Mouse (Mus musculus): ENCODE data around the gene 1700024P04Rik. TPM values are rescaled to one million over a fixed set of nuclear protein-coding genes. Genes with fewer than 3 reads are reported as not detected.
A peak's percentile ranks its signal among the peaks of the same experiment; 100 is the strongest.
"Not testable (repeated sequence)": the region's sequence is repeated elsewhere in the genome, so short reads cannot be mapped to it uniquely, and the experiment has no call there.

The 1700024P04Rik gene
- total RNA-seq (2021): not detected
- long read RNA-seq, experiment 1: 0 reads
- long read RNA-seq, experiment 2: 0 reads

DNA sequence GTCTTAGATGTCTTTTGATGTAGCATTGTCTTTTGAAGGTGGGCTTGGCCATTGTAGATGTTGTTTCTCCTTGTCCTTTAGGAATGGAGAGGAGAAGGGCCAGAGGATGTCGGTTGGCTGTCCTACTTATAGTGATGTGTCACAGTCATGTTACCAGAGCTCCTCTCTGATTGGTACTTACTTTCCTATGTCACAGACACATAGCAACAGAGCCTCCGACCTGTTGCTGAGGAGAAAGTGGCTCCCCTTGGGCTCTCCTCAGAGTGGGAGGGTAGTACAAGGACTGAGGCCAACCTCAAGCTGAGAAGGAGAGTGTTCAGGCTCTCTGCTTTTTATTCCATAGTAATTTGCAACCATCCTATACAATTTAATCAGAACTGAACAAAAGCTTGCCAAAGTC lies at the start of gene 1700024P04Rik:
TSS of gene 1700024P04Rik (minus strand) at position 101 of the 400 bp plus-strand sequence.
- DNase-seq: no peak

DNA sequence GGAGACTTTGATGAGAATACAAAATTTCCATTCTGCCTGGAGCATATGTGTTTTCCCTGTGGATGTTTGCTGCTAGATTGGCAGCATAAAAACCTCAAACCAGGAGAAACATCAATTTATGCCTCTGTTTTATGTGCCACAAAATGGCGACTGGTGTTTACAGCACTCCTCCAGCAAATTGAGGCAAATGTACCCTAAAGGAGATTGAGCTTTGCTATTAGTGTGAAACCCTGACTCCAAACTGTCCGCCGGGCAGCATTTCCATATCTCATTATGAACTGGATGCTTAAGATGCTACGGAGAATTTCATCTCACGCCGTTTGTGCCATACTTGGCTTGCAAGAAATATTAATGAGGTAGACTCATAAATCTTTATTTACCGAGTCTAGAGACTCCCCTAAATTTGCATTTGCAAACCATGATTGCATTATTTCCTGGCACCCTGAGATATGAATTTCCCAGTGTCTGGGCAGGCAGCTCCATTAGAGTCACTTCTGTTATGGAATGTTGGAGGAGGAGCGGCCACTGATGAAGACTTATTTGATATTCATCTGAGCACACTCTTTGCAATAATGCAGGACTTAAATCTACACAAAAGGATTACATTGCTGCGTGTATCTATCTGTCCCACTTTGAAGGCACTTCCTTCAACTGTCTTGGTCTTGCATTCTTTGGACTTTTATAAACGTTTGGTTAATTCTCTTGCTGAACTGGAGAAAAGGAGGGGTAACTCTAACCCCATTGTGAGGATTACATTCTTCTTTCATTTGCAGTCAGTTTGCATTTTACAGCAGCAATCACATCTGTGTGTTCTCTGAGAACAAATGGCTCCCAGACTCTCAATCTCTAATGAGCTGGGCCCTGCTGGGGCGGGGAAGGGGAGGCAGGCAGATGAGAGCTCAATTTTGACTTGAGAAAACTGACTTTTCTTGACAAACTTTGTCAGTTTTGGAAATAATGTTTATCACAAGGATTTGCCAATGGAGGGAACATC lies 47.2 kb upstream of the 1700024P04Rik start:
- DNase-seq: no peak

DNA sequence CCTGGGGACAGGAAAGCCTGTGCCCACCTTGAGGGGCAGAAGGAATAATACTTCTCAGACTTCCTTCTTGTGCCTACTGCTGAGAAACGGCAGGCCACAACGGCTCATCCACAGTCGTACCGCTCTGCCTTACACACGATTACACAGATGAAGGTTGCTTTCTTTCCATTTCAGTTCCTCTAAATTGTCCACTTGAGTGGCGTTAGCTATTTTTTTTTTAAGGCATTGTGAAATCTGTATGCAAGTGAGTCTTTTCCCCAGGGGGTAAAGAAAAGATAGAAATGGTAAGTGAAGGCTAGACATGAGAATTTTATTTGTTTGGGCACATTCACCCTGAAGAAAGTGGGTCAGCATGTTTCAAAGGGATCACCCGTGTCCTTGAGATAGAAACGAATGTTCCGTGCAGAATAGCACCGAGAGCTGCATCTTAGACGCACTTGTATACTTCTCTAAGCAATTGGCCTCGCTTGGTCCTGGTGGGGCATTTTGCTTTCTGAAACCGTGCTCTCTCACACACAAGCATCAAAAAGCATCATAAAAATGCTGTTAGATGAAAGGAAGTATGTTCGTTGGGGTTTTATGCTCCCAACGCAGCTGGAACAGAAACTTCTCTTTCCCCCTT lies 46.3 kb upstream of the 1700024P04Rik start:
- DNase-seq: no peak

DNA sequence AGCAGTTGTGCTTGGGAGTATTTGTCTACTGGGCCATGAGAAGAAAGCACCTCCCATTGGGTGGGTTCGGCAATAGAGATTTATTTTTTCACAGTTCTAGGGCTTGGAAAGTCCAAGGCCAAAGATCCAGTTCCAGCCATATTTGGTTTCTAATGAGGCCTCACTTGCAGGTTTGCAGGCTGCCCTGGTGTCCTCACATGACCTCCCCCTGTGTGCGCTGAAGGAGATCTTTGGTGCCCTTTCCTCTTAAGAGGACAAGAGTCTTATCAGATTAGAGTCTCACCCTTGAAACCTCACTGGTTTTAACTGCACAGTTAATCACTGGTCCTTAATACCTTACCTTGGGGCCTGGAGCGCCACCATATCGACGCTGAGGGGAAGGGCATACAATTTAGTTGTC lies 40.9 kb upstream of the 1700024P04Rik start:
- no peak for DNase-seq

DNA sequence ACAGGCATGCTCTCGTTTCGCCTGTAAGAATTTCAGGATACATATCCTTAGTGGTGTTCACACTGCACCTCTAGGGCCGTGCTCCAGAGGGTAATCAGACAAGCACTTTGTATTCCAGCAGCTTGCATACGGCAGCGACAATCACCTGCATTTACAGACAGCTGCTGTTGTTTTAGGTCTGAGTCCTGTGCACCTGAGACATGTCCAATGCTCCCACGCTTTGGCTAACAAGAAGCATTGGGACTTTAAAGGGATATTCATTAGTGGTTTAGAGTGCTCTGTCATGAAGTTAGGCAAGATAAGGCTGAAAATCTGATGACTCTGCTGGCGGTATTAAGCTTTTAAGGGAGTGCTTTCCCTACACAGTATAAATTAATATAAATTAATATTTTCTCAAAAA lies 37.7 kb upstream of the 1700024P04Rik start:
- DNase-seq: no peak

DNA sequence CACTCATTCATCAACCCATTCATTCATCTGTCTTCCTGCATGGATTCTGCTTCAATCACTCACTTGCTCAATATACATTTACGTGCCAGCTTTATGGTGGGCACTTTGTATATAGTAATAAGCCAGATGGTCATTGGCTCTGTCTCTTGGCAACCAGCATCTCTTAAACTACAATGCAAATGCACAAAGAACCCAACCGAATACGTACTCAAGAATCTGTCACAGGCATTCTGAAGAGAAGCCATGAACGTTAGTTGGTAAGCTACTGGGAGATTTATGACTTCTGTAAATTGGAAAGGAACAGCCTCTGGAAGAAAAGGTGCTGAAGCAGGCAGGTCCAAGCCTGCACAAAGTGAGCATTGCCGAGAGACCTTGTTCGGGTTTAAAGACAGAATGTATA lies 36.8 kb upstream of the 1700024P04Rik start:
- no peak for DNase-seq

DNA sequence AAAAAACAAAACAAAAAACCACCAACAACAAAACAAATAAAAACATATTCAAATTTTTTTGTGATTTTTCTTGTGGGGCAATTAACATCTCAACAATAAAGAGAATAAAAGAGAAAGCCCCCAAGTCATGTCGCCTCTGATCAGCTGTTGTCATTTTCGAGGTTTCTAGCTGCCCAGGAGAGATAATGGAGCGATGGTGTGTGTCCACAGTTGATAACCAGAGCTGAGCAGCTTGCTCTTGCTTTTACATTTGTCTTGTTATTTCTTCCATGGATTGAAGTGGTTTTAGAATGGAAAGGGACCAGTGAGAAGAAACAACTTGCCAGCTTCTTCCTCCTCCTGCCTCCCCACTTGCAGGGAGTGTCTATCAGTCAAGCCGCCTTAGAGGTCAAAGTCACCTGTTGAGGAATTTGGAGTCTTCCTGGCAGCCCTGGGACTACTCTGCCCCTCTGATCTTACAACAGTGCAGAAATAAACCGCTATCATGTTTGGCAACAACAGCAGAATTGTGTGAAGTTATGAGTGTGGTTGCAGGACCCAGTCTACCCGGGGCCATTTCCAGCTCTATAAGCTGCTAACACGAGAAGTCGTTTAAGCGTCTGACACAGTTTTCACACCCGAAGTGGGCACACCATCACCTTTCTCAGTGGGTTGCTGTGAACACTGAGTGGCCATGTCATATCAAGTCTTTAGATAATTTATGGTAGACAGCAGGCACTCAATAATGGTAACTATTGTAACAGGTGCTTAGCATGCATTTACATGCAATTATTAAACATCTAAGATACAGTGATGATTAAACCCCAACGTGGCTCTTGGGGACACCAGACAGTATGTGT lies 35.7 kb upstream of the 1700024P04Rik start:
- no peak for DNase-seq

DNA sequence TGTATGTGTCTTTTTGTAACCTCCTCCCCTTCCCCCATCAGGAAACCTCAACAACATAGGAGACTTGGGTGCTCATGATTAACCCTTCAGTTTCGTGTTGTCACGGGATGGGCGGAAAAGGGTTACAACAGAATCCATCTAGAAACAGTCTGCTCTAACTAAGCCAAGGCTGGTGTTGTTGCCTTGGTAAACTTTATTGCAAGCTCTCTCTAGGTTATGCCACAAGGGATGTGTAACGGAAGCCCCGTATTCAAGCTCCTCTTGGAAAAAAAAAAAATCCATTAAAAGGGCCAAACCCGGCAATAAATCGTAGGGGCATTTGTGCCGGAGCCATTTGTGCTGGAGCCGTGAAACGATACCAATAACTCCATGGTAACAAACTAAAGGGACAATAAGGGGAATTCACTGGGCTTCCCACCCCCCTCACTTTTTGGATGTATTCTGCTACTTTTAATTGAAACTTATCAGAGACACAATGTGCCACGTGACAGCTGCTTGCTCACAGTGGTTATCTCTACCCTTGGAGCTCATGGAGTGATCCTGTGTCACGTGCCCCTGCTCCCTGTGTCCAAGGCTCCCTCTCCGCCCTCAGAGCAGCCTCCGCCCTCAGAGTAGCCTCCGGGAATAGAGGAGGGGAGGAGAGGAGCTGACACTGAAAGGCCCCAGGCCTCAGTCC lies 34.3 kb upstream of the 1700024P04Rik start:
- DNase-seq: peak; percentile 23

DNA sequence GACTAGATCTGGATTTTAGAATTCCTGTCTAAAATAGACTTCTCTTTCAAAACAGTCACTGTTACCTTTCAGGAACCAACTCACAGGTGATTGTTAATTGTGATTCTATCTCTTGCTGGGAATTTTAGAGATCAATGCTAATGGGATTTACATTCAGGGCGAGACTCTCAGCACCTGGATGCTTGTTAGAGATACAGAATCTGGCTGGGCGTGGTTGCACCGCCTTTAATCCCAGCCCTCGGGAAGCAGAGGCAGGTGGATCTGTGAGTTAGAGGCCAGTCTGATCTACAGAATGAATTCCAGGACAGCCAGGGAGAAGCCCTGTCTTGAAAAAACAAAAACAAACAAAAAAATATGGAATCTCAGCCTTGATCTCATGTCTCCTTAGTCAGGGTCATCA lies 32.3 kb upstream of the 1700024P04Rik start:
- no peak for DNase-seq

DNA sequence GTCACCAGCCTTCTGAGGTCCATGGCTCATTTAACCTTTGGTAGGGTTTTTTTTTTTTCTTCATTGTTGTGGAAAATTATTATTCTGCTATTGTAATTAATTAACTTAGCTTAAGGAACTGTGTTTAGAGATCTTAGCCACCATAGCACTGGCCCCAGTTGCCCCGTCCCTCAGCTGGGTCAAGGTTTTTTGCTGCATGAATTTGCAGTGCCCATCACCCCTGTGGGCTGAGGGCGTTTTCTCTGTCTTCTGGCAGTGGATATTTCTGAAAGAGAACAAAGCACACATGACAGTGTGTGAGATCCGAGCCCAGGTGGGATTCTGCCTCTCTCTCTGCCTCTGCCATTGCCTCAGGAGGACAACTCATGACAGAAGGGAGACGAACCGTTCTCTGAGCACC lies 28.5 kb upstream of the 1700024P04Rik start:
- DNase-seq: no peak

DNA sequence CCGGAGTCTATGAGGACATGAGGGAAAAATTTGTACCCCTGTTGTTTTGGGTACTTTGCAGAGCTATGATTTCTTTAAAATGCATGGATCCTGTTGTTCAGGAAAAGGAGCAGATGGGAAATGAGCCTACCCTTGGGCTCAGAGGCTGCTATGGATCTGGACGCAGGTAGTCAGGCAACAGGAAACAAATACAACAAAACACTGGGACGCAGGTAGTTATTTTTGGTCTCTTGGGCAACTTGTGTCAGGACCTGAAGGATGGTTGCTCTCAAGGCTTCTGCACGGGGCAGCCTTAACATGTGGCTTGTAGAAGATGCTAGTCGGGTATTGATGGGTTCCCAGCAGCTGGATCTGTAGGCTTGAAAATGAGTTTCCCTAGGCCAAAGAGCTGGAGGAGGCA lies 23.6 kb upstream of the 1700024P04Rik start:
- no peak for DNase-seq

DNA sequence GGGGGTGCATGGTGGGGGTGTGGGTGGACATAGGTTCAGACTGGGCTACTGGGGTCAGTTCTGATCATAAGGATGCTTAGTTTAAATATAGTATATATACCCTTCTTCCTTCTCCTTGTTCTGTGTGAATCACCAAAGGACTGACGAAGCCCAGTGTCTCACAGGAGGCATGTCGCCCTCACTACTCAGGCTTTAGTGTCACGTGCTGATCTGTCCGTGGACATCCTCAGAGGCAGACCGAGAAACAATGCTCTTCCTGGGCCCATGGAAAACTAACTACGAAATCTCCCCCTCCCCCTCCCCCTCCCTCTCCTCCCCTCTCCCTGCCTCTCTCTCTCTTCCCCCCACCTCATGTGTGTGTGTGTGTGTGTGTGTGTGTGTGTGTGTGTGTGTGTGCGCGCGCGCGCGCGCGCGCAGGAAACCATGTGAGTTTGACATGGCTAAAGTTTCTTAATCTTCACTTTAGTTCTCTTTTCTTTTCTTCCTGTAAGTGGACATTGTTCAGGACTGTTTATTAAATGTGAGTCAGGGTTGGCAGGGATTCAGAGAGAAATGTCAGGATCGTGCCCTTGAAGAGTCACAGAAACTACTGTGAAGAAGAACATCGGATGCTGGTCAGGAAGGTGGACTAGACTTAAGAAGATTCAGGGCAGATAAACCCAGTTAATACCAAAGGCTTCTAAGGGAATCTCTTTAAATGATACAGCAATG lies 22.2 kb upstream of the 1700024P04Rik start:
- DNase-seq: no peak

DNA sequence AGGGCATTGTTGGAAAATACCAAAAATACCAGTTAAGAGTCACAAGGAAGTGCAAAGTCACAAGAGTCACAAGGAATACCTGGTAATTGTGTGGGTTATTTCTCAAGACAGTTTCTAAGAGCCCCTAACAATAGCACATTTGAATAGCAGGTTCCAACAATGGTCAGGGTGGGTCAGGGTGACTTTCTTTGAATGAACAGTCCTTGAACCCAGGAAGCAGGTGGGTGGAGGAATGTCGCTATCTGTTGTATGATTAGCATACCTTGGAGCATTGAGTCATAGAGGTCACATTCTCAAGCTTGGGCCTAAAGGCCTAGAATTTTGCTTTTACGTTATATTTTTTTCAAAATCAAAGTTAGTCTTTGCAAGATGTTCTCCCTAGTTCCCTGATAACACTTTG lies 17.3 kb upstream of the 1700024P04Rik start:
- not testable (repeated sequence) for DNase-seq

DNA sequence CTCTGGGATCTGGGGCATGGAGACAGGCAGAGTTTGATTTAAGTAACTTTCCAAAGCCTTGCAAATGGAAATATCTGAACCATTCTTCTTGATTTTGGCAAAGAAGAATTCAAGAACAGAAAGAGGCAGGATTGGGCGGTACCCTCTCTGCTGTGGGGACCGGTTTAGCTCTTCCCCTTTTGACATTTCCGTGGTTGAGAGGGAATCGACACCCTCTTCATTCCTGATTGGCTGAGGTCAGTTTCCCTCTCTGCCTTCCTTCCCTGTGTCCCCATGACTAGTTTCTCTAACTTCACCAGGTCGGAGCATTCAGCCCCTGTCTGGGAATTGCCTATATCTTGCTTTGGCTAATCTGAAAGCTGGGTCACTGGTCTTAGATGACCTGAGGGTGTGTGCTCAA lies 12.7 kb upstream of the 1700024P04Rik start:
- no peak for DNase-seq

DNA sequence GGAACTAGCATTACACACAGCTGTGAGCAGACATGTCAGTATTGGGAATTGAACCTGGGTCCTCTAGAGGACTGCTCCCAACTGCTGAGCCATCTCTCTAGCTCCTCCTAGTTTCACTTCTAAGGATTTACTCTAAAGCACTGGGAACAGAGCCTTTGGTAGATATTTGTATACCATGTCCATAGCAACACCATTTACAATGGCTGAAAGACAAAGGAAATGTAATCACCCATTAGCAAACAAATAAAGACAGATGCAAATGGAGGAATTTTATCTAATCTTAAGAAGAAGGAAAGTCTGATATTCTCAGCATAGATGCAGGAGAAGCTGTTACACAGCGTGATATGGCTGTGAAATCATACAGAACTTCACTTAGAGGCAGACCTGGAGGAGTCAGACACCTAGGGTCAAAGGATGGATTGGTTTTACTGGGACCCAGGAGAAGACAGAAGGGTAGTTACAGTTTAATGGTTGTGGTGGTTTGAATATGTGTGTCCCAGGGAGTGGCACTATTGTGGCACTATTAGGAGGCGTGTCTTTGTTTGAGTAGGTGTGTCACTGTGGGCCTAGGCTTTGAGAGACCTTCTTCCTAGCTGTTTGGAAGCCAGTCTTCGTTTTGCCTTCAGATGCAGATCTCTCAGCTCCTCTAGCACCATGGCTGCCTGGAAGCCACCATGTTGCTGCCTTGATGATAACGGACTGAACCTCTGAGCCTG lies 7.1 kb downstream of the 1700024P04Rik start:
- no peak for DNase-seq

DNA sequence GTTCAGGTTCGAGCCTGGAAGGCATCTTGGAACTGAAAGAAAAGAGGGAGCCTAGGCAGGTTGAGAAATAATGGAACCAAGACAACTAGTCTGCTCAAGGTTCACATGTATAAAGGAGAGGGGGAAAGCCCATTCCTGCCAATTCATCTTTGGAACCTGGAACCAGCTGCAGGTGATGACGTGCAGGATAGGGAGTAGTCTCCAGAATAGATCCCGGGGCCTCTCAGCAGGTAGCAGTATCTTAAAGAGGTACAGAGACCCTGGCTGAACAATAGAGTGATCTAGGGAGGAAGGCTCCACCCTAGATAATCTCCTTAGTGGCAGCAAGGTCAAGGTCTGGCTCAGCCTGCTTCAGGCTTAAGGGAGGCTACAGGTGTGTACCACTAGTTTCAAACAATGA lies 8.3 kb downstream of the 1700024P04Rik start:
- DNase-seq: not testable (repeated sequence)

DNA sequence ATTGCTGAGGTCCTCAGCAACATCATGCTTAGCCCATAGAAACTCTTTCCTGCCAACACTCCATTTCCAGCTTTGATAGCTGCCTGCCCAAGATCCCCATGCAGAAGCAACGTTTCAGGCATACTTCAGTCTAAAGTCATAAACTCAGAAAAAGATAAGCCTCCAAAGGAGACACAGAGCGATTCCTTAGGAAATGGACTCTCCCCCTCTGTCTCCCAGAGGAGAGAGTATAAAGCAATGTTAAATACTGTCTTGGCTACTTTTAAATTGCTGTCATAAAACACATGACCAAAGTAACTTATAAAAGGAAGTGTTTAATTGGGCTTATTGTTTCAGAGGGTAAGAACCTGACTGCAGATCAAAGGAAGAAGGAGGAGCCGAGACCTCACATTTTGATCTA lies 12.3 kb downstream of the 1700024P04Rik start:
- DNase-seq: no peak

DNA sequence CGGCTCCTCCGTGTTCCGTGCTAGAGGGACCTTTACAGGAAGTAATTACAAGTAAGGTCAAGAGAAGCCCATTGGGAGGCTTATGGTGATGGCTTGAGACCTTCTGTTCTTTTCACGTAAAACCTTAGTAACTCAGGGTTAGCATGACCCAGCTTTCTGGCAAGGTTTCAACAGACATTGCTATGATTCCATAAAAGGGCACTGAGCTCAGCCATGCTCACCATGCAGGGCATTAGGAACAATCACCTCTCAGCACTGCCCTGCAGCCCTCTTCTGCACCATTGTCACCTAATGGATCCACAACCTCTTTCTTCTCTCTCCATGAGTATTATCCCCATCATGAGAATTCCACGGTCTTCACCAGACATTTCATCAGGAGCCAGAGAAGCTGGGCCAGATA lies 12.7 kb downstream of the 1700024P04Rik start:
- no peak for DNase-seq

DNA sequence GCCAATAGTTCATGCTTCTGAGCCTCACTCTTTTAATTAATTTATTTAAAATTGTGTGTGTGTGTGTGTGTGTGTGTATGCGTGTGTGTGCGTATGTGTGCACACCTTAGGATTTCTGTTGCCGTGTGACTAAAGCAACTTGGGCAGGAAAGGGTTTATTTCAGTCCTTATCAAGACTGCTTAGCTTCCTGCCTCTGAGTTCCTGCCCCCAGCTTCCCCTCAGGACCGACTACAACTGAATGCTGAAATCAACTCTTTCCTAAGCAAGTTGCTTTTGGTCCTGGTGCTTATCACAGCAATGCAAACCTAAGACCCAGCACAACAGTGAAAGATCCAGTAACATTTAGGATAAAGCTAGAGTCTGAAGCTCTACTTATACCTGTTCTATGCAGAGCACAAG lies 15.8 kb downstream of the 1700024P04Rik start:
- DNase-seq: no peak

DNA sequence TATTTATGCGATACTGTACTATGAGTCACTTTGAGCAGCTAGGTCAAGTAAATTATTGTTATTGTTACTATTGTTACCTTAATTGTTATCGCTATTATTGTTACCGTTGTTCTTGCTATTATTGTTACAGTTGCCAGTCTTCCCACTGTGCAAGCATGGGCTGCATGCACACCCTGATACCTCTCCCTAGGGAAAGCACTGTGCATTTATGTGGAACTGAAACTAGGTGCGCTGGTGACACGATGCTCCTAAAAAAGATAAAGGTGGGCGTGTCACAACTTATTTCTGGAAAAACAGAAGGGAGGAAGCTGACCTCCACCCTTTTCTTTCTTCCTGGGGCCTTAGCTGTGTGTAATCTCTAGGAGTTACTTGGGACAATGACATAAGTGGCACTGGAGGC lies 16.4 kb downstream of the 1700024P04Rik start:
- DNase-seq: no peak

DNA sequence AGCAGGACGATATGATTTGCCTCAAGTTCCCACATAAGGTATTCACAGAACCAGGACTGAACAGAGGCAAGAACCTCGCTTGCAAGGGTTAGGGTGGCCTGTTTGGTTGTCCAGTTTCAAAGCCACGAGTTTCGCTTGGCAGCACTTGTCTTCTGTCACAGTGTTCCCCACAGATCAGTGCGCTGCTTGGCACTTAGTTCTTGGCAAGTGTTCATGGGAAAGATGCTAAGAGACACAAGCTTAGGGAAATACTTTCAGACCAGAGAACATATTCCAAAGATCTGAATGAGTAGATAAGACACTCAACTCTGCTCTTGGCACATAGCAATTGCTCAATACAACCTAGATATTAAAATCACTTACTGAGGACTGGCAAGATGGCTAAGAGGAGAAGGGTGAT lies 17.8 kb downstream of the 1700024P04Rik start:
- no peak for DNase-seq
